Mouse (Mus musculus) megakaryocyte, embryonic 14.5 days (primary cell): ENCODE results near the gene Eef2k. TPM values are rescaled to one million over a fixed set of nuclear protein-coding genes. Genes with fewer than 3 reads are reported as not detected.

Experiments
- H3K27me3 ChIP-seq: replicated peaks from 2 replicates; pipeline ENCODE3; 2012; ENCODE audit warnings: inconsistent platforms
- H3K36me3 ChIP-seq: replicated peaks from 2 replicates; pipeline ENCODE3; 2012; ENCODE audit warnings: low read length, inconsistent platforms, mixed read lengths
- H3K4me1 ChIP-seq: 2 replicates; pipeline ENCODE4 v1.6.1; 2012; ENCODE audit warnings: inconsistent platforms
- H3K4me3 ChIP-seq: replicated peaks from 2 replicates; pipeline ENCODE3; 2012; ENCODE audit warnings: moderate library complexity, mild to moderate bottlenecking, inconsistent platforms
- H3K9me3 ChIP-seq: 2 replicates; pipeline ENCODE4 v1.6.1; 2012; ENCODE audit warnings: inconsistent platforms
- FLI1 ChIP-seq: IDR thresholded peaks from 2 replicates; pipeline ENCODE4 v1.6.1; 2012; ENCODE audit warnings: low read length, inconsistent platforms, mixed read lengths
- GATA1 ChIP-seq: IDR thresholded peaks from 3 replicates; pipeline ENCODE4 v1.6.1; 2012; ENCODE audit warnings: mixed read lengths, low read length, inconsistent platforms, borderline replicate concordance
- polyA plus RNA-seq: library from polyadenylated mRNA; stranded (reverse); fragments of >175 nt; gene quantifications from 2 replicates; pipeline ENCODE4 v1.2.3, GENCODE M21; 2012; ENCODE audit warnings: low replicate concordance; ENCODE audit not compliant: insufficient read depth

The Eef2k gene
- polyA plus RNA-seq, 1 experiment: 42.9 TPM

GRCm38 (mm10) chr7:120843852-120844435 lies 1.3 kb downstream of the Eef2k start:
- no peak for TF ChIP-seq FLI1
- TF ChIP-seq GATA1: no peak
- Histone ChIP-seq H3K4me1 (peaks cover 60% of the 10 kb centered on the region), H3K4me3 (peak overlapping the region; percentile 97), H3K27me3 (no peaks in the 10 kb centered on the region), H3K9me3 (no peaks in the 10 kb centered on the region), H3K36me3 (peaks cover 34% of the 10 kb centered on the region)

- Histone ChIP-seq H3K9me3 (no peaks in the 10 kb centered on the region), H3K4me3 (peak overlapping the region; percentile 97), H3K4me1 (peaks cover 67% of the 10 kb centered on the region), H3K27me3 (no peaks in the 10 kb centered on the region), H3K36me3 (peaks cover 35% of the 10 kb centered on the region)
- TF ChIP-seq GATA1 (no peak), FLI1 (no peak)
Observed at GRCm38 (mm10) chr7:120844689-120845088, 2.1 kb downstream of the Eef2k start.

- H3K9me3 ChIP-seq: no peaks in the 10 kb centered on the region
- peaks cover 98% of the 10 kb centered on the region for H3K4me1 ChIP-seq
- no peak overlapping the region for H3K4me3 ChIP-seq
- H3K27me3 ChIP-seq: no peaks in the 10 kb centered on the region
- TF ChIP-seq FLI1 (no peak), GATA1 (no peak)
- H3K36me3 ChIP-seq: peaks cover 35% of the 10 kb centered on the region
Observed at GRCm38 (mm10) chr7:120848831-120849512, 6.3 kb downstream of the Eef2k start.

GRCm38 (mm10) chr7:120850165-120850564 lies 7.5 kb downstream of the Eef2k start:
- Histone ChIP-seq H3K36me3 (peaks cover 34% of the 10 kb centered on the region), H3K4me1 (peaks cover 95% of the 10 kb centered on the region), H3K9me3 (no peaks in the 10 kb centered on the region), H3K27me3 (no peaks in the 10 kb centered on the region), H3K4me3 (no peak overlapping the region)
- TF ChIP-seq FLI1 (no peak), GATA1 (no peak)

- TF ChIP-seq GATA1 (no peak), FLI1 (no peak)
- Histone ChIP-seq H3K27me3 (no peaks in the 10 kb centered on the region), H3K9me3 (no peaks in the 10 kb centered on the region), H3K36me3 (peaks cover 34% of the 10 kb centered on the region), H3K4me3 (no peak overlapping the region), H3K4me1 (peaks cover 83% of the 10 kb centered on the region)
Observed at GRCm38 (mm10) chr7:120859854-120860253, 17.2 kb downstream of the Eef2k start.

DNA sequence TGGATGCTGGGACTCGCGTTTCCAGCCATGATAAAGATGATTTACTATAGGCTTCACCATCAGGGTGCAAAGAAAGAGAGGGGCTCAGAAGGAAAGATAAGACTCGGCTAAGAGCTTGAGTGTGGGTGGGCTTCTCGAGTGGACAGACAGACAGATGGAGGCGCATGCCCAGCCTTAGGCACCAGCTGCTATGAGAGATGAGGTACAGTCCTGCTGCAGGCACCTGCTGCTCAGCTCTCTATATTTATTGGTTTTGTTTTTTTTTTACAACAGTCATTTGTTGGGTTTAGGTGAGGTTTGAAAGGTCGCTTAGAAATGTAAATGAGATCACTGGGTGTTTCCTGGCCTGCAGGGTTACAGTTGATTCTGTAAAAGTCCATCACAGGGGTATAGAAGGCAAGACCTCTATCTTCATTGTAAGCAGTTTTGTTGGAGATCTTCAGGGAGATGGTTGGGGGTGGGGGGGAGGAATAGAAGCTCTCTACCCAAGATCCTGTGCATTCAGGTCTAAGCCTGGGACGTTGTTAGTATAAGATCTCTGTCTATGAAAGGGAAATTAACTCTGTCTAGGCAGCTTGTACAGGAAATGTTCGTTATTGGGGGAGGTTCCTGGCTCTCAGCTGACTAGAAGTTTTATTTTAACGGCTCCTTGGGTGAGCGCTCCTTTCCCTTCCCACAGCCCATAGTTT lies 18.3 kb downstream of the Eef2k start:
- Histone ChIP-seq H3K36me3 (peaks cover 32% of the 10 kb centered on the region), H3K9me3 (no peaks in the 10 kb centered on the region), H3K27me3 (no peaks in the 10 kb centered on the region), H3K4me1 (peaks cover 83% of the 10 kb centered on the region), H3K4me3 (peak overlapping the region; percentile 73)
- TF ChIP-seq FLI1: no peak
- no peak for TF ChIP-seq GATA1

DNA sequence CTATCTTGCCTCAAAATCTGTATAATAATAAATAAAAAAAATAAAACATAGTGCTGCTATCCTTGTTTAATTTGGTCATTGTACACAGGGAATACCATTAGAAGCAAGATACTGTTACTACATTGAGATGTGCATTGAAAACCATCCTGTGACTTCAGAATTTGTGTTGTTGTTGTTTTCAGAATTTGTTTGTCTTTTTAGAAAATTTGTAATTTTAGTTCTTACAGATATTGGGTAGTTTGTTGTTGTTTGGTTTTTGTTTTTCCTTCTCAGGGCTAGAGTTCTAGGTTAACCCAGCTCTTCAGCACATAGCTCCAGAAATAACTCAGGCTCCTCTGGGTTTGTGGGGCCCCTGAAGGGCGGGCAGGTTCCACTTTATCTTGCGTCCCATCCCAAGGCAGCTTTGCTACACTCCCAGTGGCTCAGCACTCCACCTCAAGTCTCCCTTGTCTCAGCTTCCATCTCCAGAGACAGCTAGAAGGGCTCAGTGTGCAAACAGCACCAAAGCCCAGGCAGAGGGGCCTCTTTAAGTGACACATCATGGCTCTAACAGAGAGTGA lies 18.9 kb downstream of the Eef2k start:
- TF ChIP-seq FLI1 (no peak), GATA1 (no peak)
- no peaks in the 10 kb centered on the region for H3K9me3 ChIP-seq
- H3K36me3 ChIP-seq: peaks cover 30% of the 10 kb centered on the region
- peaks cover 83% of the 10 kb centered on the region for H3K4me1 ChIP-seq
- H3K4me3 ChIP-seq: peak overlapping the region; percentile 80
- no peaks in the 10 kb centered on the region for H3K27me3 ChIP-seq

- peaks cover 30% of the 10 kb centered on the region for H3K36me3 ChIP-seq
- no peaks in the 10 kb centered on the region for H3K9me3 ChIP-seq
- TF ChIP-seq GATA1: no peak
- no peak for TF ChIP-seq FLI1
- no peaks in the 10 kb centered on the region for H3K27me3 ChIP-seq
- peak overlapping the region; percentile 80 for H3K4me3 ChIP-seq
- H3K4me1 ChIP-seq: peaks cover 84% of the 10 kb centered on the region
Observed at GRCm38 (mm10) chr7:120862196-120862595, 19.6 kb downstream of the Eef2k start.

GRCm38 (mm10) chr7:120862626-120863025 lies 20.0 kb downstream of the Eef2k start:
- Histone ChIP-seq H3K4me1 (peaks cover 86% of the 10 kb centered on the region), H3K4me3 (no peak overlapping the region), H3K9me3 (no peaks in the 10 kb centered on the region), H3K36me3 (peaks cover 30% of the 10 kb centered on the region), H3K27me3 (no peaks in the 10 kb centered on the region)
- TF ChIP-seq FLI1 (no peak), GATA1 (no peak)

GRCm38 (mm10) chr7:120863476-120863875 lies 20.8 kb downstream of the Eef2k start:
- Histone ChIP-seq H3K36me3 (peaks cover 24% of the 10 kb centered on the region), H3K4me1 (peaks cover 90% of the 10 kb centered on the region), H3K9me3 (no peaks in the 10 kb centered on the region), H3K27me3 (no peaks in the 10 kb centered on the region), H3K4me3 (no peak overlapping the region)
- no peak for TF ChIP-seq FLI1
- TF ChIP-seq GATA1: no peak

DNA sequence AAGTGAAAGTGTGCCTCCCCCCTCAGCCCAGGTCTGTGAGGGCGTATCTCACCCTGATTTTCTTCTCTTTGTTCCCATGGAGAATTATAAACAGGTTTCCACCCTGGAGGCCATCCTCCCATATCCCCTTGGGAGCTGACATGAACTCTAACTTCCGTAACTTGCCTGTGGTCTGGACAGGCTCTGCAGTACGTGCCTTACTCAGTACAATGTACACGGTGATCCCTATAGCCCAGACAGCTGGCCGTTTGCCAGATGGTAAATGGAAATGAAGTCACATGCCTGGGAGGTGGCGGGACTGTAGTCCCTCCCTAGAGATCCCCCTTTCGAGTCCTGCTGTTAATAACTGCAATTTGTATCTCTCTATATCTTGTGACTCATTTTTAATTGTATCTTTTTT lies 22.5 kb downstream of the Eef2k start:
- Histone ChIP-seq H3K36me3 (peaks cover 11% of the 10 kb centered on the region), H3K9me3 (no peaks in the 10 kb centered on the region), H3K27me3 (no peaks in the 10 kb centered on the region), H3K4me3 (peak overlapping the region; percentile 84), H3K4me1 (peaks cover 100% of the 10 kb centered on the region)
- TF ChIP-seq FLI1: no peak
- TF ChIP-seq GATA1: no peak
